ENCODE assay signal across 27 mouse cellular contexts in the genomic region with DNA sequence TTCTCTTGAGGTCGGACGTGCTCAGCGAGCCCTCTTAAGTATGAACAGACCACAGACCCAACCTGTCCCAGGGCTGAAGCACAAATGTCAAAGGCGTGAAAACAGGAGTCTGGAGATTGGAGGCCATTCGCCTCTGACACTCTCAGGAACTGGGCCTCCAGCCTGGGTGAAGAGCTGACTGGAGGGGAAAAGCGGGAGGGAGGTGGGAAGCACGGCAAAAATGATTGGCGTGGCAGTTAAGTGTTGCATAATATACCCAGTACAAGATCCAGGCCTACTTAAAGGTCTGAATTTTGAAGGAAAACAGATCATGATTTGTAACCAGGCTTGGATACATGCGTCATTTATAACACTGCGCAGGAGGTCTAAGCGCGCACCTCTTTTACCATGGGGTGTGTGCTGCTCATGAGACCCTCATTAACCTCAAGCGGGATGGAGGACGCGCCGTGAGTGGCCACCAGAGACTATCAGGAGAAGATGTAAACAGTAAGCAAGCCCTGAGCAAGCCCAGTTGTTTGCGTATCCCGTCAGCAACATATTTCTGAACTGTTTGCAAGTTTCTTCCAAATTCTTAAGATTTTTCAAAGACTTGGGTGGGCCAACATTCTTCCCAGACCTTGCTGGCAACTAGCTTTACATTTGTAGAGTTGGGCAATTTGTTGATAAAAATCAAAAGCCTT.
DNase-seq lines count a peak whose midpoint lies in the region; ATAC-seq and TF ChIP-seq lines count a peak whose summit lies in the region.
"Had no signal": no experiment of that assay in that cellular context is flagged by ENCODE, and none has a peak within 500 bp of the region (broad histone marks: within the 10 kb centered on the region; RNA-seq: fewer than 3 reads in every experiment).

No protein-coding gene starts in this region.

- WGBS in kidney, adult 2 months = 90% methylated on average over 18 of the region's 18 CpGs
- WGBS in lung, embryonic 14.5 days = 48% methylated on average over 18 of the region's 18 CpGs
- 72% methylated on average over 18 of the region's 18 CpGs for WGBS in lung, adult 2 months
- WGBS in embryonic facial prominence, embryonic 10.5 days = 78% methylated on average over 18 of the region's 18 CpGs
- WGBS in limb, embryonic 10.5 days = 70% methylated on average over 18 of the region's 18 CpGs

- no peaks in the 10 kb centered on the region for H3K27me3 ChIP-seq in kidney, adult 2 months (replicated peaks; ENCODE audit: control insufficient read depth, insufficient read depth, low read length)
- no peaks in the 10 kb centered on the region for H3K27me3 ChIP-seq in lung, embryonic 14.5 days (ENCODE audit: insufficient read depth, low read length)
- 0 out of 2 replicates have a peak, but pooled peaks cover 5% of the 10 kb centered on the region for H3K27me3 ChIP-seq in embryonic facial prominence, embryonic 10.5 days (replicated peaks; ENCODE audit: low read depth, poor library complexity, severe bottlenecking)
- peaks cover 25% of the 10 kb centered on the region; the same call in 1 of the 2 replicates for H3K27me3 ChIP-seq in limb, embryonic 10.5 days (ENCODE audit: low read depth, poor library complexity, severe bottlenecking)
- H3K27me3 ChIP-seq: CH12.LX; megakaryocyte, embryonic 14.5 days had no signal

- DNase-seq in kidney, adult 2 months = no peak
- DNase-seq in kidney, postnatal 36 days = no peak
- DNase-seq in lung, embryonic 14.5 days = peak; percentile 54
- no peak for DNase-seq in lung, adult 2 months
- peak; percentile 47 for DNase-seq in embryonic facial prominence, embryonic 10.5 days (ENCODE audit: low spot score)
- no peak for DNase-seq in limb, embryonic 10.5 days (ENCODE audit: low spot score)
- DNase-seq in gastrocnemius, postnatal 14 days = no peak
- DNase-seq: adrenal gland, adult 2 months; B cell, adult 2 months; cerebellum, adult 11 months; cerebellum, adult 9-11 months; gastrocnemius, postnatal 10 days; heart, adult 11 months; heart, postnatal 10 days; kidney, adult 8-10 months; layer of hippocampus, adult 9-11 months; liver; liver, postnatal 0 days; midbrain, embryonic 14.5 days; thymus, adult 18-20 months; thymus, postnatal 4 days had no signal

- intact Hi-C loops in gastrocnemius, postnatal 14 days (cut with DNase I; ENCODE audit: low total_unique reads) = no loop called here

- no peaks in the 10 kb centered on the region; the same call in 1 of the 2 replicates for H3K4me1 ChIP-seq in kidney, adult 2 months (ENCODE audit: control insufficient read depth, insufficient read depth, low read length)
- H3K4me1 ChIP-seq in lung, embryonic 14.5 days (ENCODE audit: insufficient read depth) = peaks cover 3% of the 10 kb centered on the region; the same call in 1 of the 2 replicates
- H3K4me1 ChIP-seq in lung, adult 2 months (ENCODE audit: control insufficient read depth, insufficient read depth, low read length) = no peaks in the 10 kb centered on the region
- peaks cover 49% of the 10 kb centered on the region for H3K4me1 ChIP-seq in embryonic facial prominence, embryonic 10.5 days
- peaks cover 46% of the 10 kb centered on the region for H3K4me1 ChIP-seq in limb, embryonic 10.5 days
- H3K4me1 ChIP-seq: heart, embryonic 12.5 days; megakaryocyte, embryonic 14.5 days had no signal

- TF ChIP-seq CTCF in kidney, adult 2 months (conservative IDR thresholded peaks at IDR 0.05; ENCODE audit: insufficient read depth, insufficient read length, low read depth, low read length) = no peak
- no peak for TF ChIP-seq CTCF in lung, embryonic 14.5 days (IDR thresholded peaks at IDR 0.05; ENCODE audit: low read depth)
- no peak for TF ChIP-seq CTCF in lung, adult 2 months (IDR thresholded peaks at IDR 0.05; ENCODE audit: insufficient read depth, low read length)

- no peak; the same call in 1 of the 2 replicates for ATAC-seq in lung, embryonic 14.5 days (ENCODE audit: insufficient read depth)
- ATAC-seq: forebrain, embryonic 16.5 days; liver, postnatal 0 days had no signal

- no peak for TF ChIP-seq POLR2A in kidney, adult 2 months (IDR thresholded peaks at IDR 0.05; ENCODE audit: low read depth, low read length)
- TF ChIP-seq POLR2A in lung, adult 2 months (IDR thresholded peaks at IDR 0.05; ENCODE audit: borderline replicate concordance, extremely low read depth, low read depth, low read length) = no peak

- peak overlapping the region; percentile 27; the same call in 1 of the 2 replicates for H3K27ac ChIP-seq in kidney, adult 2 months (ENCODE audit: insufficient read depth, low read depth, low read length)
- H3K27ac ChIP-seq in lung, embryonic 14.5 days (ENCODE audit: low read depth) = no peak overlapping the region
- peak overlapping the region; percentile 54; the same call in 1 of the 2 replicates for H3K27ac ChIP-seq in embryonic facial prominence, embryonic 10.5 days (replicated peaks)
- H3K27ac ChIP-seq in limb, embryonic 10.5 days = peak overlapping the region; percentile 14; the same call in 1 of the 2 replicates
- H3K27ac ChIP-seq: left cerebral cortex, adult 2 months had no signal

- H3K9ac ChIP-seq in lung, embryonic 14.5 days = no peak overlapping the region
- H3K9ac ChIP-seq: heart, embryonic 12.5 days; liver, postnatal 0 days had no signal

- no peak overlapping the region for H3K4me2 ChIP-seq in lung, embryonic 14.5 days
- H3K4me2 ChIP-seq: heart, embryonic 12.5 days had no signal

- H3K9me3 ChIP-seq in lung, embryonic 14.5 days (ENCODE audit: low read depth, low read length) = no peaks in the 10 kb centered on the region
- no peaks in the 10 kb centered on the region for H3K9me3 ChIP-seq in embryonic facial prominence, embryonic 10.5 days
- H3K9me3 ChIP-seq in limb, embryonic 10.5 days (replicated peaks) = no peaks in the 10 kb centered on the region
- H3K9me3 ChIP-seq: heart, embryonic 12.5 days had no signal

- no peak overlapping the region for H3K4me3 ChIP-seq in kidney, adult 2 months (ENCODE audit: insufficient read depth, low read depth, low read length)
- H3K4me3 ChIP-seq in lung, embryonic 14.5 days (ENCODE audit: low read depth, low read length) = no peak overlapping the region
- H3K4me3 ChIP-seq in lung, adult 2 months (replicated peaks; ENCODE audit: extremely low read depth, low read depth, low read length) = no peak overlapping the region
- no peak overlapping the region for H3K4me3 ChIP-seq in embryonic facial prominence, embryonic 10.5 days
- H3K4me3 ChIP-seq in limb, embryonic 10.5 days = no peak overlapping the region
- H3K4me3 ChIP-seq: heart, embryonic 12.5 days; left cerebral cortex, adult 2 months; megakaryocyte, embryonic 14.5 days had no signal

- no peaks in the 10 kb centered on the region for H3K36me3 ChIP-seq in kidney, adult 2 months (ENCODE audit: control insufficient read depth, insufficient read depth, low read length)
- no peaks in the 10 kb centered on the region for H3K36me3 ChIP-seq in lung, embryonic 14.5 days (ENCODE audit: insufficient read depth)
- no peaks in the 10 kb centered on the region for H3K36me3 ChIP-seq in embryonic facial prominence, embryonic 10.5 days (replicated peaks)
- no peaks in the 10 kb centered on the region for H3K36me3 ChIP-seq in limb, embryonic 10.5 days
- H3K36me3 ChIP-seq: G1E; heart, embryonic 12.5 days had no signal

Comparison
In these comparisons a context has a peak if more than half of its experiments do, and no peak if none do; other contexts are left out.
1. DNase-seq: peak in lung, embryonic 14.5 days (single experiment) and embryonic facial prominence, embryonic 10.5 days (single experiment); none in kidney, adult 2 months (single experiment), kidney, postnatal 36 days (0 of 2), lung, adult 2 months (single experiment), limb, embryonic 10.5 days (single experiment) and gastrocnemius, postnatal 14 days (single experiment).